Mouse (Mus musculus): ENCODE measurements around the gene Dct.

GRCm38 (mm10) chr14:117988444-117988843 lies 63.6 kb downstream of the Dct start:
- TF ChIP-seq CTCF (IDR thresholded peaks at IDR 0.05; ENCODE audit: borderline replicate concordance, extremely low read depth, insufficient read depth, insufficient read length) (no peak), POLR2A (IDR thresholded peaks at IDR 0.05; ENCODE audit: borderline replicate concordance, extremely low read depth, insufficient read depth, insufficient read length, poor library complexity, severe bottlenecking) (no peak)

All from brain, embryonic 14.5 days (tissue).